Mouse (Mus musculus): ENCODE measurements around the gene Tacr3. TPM values are rescaled to one million over a fixed set of nuclear protein-coding genes. Genes with fewer than 3 reads are reported as not detected.

The Tacr3 gene
- total RNA-seq (2023), result not detected

GRCm38 (mm10) chr3:134828875-134829530 lies at the start of gene Tacr3:
Gene Tacr3 (plus strand): TSS chr3:134829007.

